Comparison of ENCODE assay signal across 18 mouse cellular contexts in genomic region chr7:67722163-67722562, GRCm38 (mm10). TPM values are rescaled to one million over a fixed set of nuclear protein-coding genes. Genes with fewer than 3 reads are reported as not detected.
"Had no signal": no experiment of that assay in that cellular context is flagged by ENCODE, and none has a peak within 500 bp of the region (broad histone marks: within the 10 kb centered on the region; RNA-seq: fewer than 3 reads in every experiment).

No protein-coding gene starts in this region.

- H3K9ac ChIP-seq: lung, embryonic 14.5 days; midbrain, embryonic 13.5 days; midbrain, embryonic 15.5 days; neural tube, embryonic 12.5 days; stomach, embryonic 15.5 days had no signal

- H3K36me3 ChIP-seq: midbrain, embryonic 15.5 days; stomach, embryonic 15.5 days had no signal

- H3K4me1 ChIP-seq: midbrain, embryonic 13.5 days; midbrain, embryonic 15.5 days; neural tube, embryonic 12.5 days; stomach, embryonic 15.5 days had no signal

- H3K27me3 ChIP-seq: midbrain, embryonic 13.5 days; midbrain, embryonic 15.5 days; neural tube, embryonic 12.5 days; stomach, embryonic 15.5 days had no signal

- H3K9me3 ChIP-seq: megakaryocyte, embryonic 14.5 days; midbrain, embryonic 13.5 days; midbrain, embryonic 15.5 days; neural tube, embryonic 12.5 days; stomach, embryonic 15.5 days had no signal

- H3K27ac ChIP-seq: macrophage; midbrain, embryonic 13.5 days; midbrain, embryonic 15.5 days; neural tube, embryonic 12.5 days; stomach, embryonic 15.5 days; stomach, postnatal 0 days had no signal

- DNase-seq: lung, adult 18-20 months; lung, embryonic 14.5 days; lung, postnatal 14 days; lung, postnatal 36 days; right cerebral cortex, postnatal 14 days; thymus, adult 18-20 months; thymus, postnatal 14 days; thymus, postnatal 36 days had no signal

- H3K4me3 ChIP-seq: megakaryocyte, embryonic 14.5 days; midbrain, embryonic 13.5 days; midbrain, embryonic 15.5 days; neural tube, embryonic 12.5 days; stomach, embryonic 15.5 days had no signal

RNA-seq across cellular contexts. Expression of gene Synm, which starts 37.4 kb away (rescaled TPM):
- total RNA-seq: megakaryocyte progenitor cell, adult 5-6 weeks; monocyte, adult 5-6 weeks; neutrophil, adult 5-6 weeks had no signal
- polyA plus RNA-seq: macrophage had no signal
